Mouse (Mus musculus) monocyte, adult 2 months (primary cell): ENCODE measurements around the gene Spata22.
"Not testable (repeated sequence)": the region's sequence is repeated elsewhere in the genome, so short reads cannot be mapped to it uniquely, and the experiment has no call there.

Source experiments
- DNase-seq, 2 experiments: peaks; one replicate each; pipeline ENCODE4 v3.0.0; 2022; ENCODE audit warnings: low spot score in 2 of 2, low read depth in 1 of 2

The Spata22 gene

DNA sequence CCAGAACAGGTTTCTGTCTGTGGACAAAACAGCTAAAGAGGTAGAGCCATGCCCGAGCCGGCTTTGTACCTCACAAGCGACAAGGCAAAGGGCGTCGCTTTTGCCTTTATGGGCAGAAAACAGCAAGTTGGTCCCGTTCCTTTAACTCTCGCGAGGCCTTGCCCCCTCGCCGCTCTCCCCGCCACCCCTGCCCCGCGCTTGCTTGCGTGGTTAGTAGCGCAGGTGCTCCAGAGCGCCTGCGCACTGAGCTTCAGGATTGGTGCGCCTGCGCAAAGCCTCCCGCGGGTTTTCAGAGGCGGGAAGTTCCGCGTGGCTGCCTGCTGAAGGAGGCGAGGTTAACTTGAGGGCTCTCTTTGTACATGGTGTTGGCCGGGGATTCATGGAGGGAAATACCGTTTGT lies at the start of gene Spata22, which contains the start of the genes Aspa and Gm49340:
Spata22 (plus strand) TSS at position 300 of the 400 bp plus-strand sequence.
Aspa (minus strand) TSS at position 155 of the 400 bp plus-strand sequence.
Gm49340 (plus strand) TSS at position 300 of the 400 bp plus-strand sequence.
- DNase-seq: no peak

DNA sequence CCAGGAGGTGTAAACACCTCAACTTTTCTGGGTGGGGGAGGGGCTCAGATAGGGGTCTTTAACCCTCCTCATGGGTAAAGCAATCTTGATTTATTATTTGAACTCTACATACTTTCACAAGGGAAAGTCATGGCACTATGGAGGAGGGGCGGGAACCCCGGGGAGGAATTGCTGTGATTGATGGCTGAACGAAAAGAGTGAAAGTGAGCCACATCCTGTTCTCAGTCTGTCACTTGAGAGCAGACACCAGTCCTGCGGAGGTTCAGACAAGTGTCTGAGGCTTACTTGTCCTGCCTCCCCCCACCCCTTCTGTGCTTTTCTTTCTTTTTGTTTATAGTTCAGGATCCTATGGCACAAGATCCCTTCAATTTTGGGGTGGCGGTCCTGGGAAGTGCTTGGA lies 48.8 kb upstream of the Spata22 start:
- no peak for DNase-seq

DNA sequence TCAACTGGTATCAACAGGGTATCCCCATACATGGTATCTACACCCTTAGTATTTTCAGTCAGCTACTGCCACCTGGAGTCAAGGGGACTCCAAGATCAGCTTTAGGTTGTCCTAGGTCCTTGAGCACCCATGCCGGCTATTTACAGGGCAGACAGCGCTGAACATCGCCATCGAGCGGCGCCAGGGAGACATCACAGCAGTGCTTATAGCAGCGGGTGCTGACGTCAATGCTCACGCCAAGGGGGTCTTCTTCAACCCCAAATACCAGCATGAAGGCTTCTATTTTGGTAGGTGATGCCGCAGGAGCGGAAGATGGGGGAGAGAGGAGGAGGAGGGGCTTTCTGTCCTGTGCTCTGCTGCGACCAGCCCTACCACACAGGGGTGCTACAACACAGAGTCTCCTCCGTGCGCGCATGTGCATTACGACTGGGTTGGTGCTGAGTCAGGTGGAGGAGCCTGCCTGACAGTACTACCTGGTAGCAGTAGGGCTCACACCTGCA lies 48.0 kb upstream of the Spata22 start:
- no peak for DNase-seq

DNA sequence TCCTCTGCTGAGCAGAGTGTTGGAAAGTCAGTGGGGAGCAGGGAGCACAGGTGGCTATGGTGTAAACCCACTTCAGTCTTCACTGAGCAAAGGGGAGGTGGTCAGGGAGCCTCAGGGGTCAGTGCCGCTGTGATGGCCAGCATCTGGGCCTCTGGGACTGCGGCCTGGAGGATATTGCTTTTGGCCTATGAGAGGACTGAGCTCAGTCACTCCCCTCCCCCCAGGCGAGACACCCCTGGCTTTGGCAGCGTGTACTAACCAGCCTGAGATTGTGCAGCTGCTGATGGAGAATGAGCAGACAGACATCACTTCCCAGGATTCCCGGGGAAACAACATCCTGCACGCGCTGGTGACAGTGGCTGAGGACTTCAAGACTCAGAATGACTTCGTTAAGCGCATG lies 46.2 kb upstream of the Spata22 start:
- no peak for DNase-seq

DNA sequence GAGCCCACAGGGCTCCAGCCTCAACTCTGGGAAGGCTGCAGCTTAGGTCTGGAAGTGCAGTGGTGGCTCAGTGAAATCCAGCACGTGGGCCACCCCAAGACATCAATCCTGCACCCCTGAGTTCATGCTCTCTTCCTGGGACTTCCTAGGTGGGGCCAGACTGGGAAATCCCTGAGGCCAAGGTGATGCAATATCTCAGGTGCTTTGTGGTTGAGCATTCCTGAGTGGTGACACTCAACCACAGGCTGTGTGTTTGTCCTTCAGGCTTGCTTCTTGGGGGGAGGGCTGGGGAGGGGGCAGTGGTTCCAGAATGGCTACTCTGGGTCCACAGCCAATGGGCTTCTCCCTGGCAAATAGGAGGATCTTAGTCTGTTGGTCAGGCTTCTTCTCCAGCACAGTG lies 45.6 kb upstream of the Spata22 start:
- DNase-seq: no peak

DNA sequence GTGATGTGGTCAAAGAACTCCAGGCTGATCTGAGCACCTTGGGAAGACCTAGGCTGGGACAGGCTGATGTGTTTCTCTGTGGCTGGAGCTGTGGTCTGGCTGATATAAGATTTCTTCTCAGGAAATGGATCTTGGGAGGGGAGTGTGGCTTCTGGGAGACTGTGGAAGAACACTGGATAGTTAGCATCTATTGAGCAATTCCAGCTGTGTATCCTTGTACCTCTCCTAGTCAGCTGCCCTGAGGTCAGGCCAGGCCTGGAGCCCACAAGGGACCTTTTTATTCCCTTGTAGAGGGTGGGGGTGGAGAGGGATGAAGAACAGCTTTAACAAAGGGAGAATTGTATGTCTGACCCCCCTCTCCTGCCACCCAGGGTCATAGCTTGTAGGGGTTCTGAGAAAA lies 45.2 kb upstream of the Spata22 start:
- no peak for DNase-seq

DNA sequence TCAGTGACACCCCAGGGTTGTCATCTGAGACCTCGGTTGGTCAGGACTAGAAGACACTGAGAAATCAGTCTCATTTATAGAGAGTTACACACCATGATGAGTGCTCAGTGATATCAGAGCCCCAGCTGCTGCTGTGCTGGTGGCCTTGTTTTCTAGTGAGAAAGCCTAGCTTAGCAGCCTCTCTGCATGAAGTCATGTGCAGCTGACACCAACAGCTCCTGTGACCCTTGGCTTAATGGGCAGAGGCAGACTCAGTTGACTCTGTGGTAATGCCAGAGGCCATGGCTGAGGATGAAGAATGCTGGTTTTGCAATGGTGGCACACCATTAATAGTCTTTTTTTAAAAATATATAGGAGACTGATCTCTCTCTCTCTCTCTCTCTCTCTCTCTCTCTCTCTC lies 39.9 kb upstream of the Spata22 start:
- DNase-seq: no peak

DNA sequence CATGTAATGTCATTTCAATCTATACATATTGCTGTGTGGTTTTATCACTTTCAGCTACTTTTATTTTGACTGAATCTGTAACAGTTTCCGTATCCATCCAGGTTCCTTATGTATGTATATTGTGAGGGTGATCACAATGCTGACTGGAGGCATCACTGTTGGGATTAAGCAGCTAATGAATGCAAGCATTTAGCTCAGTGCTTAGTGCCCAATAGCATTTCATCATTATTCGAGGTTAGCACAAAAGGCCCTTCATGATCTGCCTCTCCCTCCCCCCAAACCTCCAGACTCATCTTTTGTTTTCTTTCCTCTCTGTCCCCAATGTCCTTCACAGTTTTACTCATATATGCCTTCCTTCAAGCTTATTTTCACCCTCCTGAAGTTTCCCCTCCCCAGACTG lies 26.4 kb upstream of the Spata22 start:
- DNase-seq: no peak

DNA sequence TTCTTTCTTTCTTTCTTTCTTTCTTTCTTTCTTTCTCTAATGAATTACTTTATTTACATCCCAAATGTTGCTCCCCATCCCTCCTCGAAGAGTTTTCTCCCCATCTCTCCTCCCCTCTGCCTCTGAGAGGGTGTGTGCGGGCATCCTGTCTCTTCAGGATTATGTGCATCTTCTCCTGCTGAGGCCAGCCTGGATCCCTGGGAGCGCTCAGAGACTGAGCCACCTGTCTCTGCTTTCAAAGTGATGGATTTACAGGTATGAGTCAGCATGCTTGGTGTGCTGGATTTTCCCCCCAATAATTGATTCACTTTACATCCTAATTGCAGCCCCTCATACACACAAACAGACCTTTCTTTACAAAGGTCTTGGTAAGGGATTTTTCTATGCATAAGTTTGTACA lies 13.6 kb upstream of the Spata22 start:
- no peak for DNase-seq

DNA sequence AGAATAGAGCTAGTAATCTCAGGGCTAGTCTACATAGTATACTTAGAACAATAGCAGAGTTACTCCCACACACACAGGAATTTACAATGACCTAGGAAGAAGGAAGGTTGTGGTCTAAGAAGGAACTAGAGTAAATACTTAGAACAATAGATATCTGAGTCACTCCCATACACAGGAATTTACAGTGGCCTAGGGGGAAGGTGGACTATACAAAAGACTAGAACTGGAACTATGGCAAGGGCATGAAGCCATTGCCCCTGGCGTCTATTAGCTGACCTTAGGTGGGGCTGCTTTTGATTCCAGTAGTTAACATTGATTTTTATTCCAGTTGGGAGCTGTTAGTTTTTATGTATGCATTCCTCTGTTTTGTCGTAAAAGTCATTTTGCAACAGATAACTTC lies 11.0 kb upstream of the Spata22 start:
- DNase-seq: not testable (repeated sequence)

DNA sequence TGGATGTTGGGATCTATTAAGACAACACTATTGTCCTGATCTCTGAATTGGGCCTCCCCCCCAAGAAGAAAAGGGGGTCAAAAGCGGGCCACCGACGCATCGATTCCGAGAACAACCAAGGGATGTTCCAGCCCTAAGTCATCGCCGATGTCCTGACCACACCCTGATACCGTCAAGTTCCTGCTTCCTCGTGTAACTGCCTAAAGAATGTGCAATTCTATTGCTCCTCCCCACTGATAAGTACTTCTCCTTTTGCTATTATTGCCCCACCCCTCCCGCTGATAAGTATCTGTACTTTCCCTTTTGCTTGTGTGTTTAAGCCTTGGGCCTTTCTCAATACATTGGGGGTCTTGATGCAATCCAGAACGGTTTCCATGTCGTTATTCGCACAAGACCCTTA lies 8.5 kb upstream of the Spata22 start:
- DNase-seq: not testable (repeated sequence)

DNA sequence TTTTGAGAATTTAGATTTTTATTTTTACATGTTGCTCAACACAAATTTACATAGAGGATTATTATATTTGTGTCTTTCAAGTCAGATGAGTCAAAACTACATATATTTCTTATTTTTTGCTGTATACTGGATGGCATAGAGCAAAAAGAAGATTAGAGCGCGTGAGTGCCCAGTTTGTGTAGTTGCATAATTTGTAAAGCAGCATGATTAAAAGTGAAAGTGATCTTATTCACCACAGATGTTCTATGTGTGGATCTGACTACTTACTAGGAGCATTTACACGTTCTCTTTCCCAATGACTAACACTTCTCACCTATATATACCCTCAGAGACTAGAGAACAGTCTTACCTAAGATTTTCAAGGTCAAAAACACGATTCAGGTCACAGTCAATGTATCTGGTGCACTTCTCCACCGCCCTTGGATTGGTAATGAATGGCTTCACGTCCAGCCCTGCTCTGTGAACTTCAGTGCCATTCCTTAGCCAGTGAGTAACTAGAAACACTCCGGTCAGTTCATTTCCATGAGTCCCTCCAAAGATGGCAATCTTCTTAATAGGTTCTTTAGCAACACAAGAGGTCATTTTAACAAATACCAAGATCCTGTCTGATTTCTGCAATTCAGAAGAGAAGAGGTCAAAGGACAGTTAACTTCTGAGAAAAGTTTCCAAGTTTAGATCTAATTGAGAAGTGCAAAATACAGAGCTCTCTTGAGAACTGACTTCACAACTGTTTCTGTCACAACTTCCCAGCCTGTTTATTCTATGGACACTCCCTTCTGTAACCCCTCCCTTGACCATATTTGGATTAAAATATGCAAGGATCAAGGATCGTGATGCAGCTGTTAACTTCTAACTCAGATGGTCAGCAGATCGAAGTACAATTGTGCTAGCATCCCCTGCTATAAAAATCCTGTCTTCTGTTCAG lies 5.4 kb upstream of the Spata22 start:
- DNase-seq: no peak

DNA sequence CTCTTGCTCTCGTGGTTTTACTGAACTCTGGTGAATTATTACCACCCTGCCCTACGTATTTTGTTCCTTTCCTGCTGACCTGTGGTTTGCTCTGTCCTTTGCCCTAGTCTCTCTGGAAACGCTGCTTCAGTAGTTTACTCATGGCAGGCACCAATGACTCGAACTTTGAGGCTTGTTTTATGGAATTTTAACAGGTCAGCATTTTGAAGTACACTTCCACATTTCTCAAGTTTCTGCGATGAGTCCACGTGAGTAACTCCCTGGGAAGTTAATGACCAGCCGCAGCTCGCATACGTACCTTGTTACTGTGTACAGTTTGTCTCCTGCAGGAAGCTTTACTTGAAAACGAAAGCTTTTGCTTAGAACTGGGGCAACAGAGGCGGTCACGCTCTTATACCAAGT lies 3.1 kb upstream of the Spata22 start:
- DNase-seq: no peak

DNA sequence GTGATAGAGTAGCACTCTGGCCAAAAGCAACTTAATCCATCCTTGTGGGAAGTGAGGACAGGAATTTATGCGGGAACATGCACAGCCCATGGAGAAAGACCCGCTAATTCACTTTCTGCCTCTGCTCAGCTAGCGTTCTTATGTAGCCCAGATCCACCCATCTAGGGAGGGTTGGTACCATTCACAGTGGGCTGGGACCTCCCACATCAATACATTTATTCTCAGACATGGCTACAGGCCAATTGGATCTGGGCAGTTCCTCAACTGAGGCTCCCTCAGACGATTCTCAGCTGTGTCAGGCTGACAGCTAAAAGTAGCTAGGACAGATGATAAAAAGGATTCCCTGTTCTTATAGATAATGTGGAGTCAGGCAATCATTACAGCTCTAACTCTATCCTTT lies 2.2 kb upstream of the Spata22 start:
- DNase-seq: no peak

DNA sequence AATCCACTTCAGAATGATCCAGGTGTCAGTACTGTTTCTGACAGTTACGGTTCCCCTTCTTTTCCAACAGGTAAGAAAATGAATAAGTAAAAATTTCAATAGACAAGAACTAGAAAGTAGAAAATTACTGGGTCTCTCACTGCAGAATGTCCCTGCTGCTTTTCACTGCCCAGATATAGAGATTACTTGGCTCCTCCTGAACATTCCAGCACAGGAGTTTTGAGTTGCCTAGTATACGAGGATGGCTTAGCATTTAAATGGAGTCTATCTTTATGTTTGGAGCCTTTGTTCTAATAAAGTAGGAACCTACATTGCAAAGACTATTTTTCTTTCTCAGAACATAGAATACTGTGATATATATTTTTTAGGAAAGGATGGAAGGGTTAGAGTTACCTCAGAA lies 3.8 kb downstream of the Spata22 start:
- no peak for DNase-seq

DNA sequence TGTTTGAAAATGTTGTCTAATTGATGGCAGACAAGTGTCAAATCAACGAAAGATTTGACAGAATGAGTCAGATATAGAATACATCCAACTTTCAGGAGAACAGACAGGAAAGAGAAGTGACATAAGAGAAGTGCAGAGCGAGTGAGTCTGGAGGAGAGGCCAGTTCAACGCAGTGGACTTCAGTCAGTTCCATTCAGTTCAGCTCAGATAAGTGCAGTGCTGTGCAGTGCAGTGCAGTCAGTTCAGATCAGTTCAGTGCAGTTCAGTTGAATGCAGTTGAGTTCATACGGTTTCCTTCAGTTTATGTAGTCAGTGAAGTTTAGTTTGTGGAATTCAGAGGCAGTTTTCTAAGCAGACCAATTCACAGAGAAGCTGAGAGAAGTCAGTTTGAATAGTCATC lies 7.4 kb downstream of the Spata22 start:
- DNase-seq: no peak

DNA sequence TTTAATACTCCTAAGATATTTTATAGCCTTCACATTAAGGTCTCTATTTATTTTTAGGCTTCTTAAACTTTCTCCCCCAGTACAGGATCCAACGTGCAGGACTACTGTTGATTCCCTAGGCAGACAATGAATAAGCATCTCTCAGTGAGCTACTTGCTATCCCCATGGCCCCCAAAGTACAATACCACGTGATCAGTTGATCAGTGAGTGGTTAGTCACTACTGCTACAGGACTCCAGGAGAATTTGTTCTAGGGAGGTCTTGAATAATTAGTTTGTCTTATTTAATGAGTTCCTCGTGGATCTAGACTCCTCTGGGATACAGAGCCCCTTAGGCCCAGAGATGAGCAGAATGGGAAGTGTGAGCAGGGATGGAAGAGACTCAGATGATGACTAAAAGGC lies 20.9 kb downstream of the Spata22 start, which contains the start of gene Olfr20:
Olfr20 (plus strand) TSS at position 301 of the 400 bp plus-strand sequence.
- DNase-seq: no peak

DNA sequence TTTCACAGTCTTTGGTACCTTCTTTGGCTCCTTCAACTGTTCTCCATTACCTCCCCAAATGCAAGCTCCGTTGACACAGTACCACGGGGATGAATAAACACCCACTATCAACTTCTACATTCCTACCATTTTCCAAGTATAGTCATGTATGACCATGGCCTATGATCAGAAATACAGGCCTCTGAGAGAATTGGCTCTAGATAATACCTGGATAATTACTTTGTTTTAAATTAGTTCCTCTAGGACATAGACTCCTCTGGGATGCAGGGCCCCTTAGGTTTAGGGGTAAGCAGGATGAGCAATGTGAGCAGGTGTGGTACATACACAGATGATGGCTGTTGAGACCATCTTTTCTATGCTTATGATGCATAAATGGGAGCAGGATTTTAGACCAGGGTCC lies 41.4 kb downstream of the Spata22 start, which contains the start of gene Olfr376:
Olfr376 (plus strand) TSS at position 301 of the 400 bp plus-strand sequence.
- DNase-seq: no peak

DNA sequence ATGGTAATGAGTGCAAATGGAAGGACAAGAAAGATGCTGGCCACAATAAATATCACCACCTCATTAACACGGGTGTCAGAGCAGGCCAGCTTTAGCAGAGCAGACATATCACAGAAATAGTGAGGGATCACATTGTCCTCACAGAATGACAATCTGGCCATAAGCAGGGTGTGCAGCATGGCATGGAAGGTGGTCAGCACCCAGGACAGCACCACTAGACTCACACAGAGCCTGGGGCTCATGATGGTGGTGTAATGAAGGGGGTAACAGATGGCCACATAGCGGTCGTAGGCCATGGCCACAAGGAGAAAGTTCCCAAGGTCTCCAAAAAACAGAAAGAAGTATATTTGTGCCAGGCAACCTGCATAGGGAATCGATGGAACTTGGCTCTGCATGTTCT lies 65.8 kb downstream of the Spata22 start:
- no peak for DNase-seq
